Mouse (Mus musculus): Measurements from ENCODE around the gene Txn1. TPM values are rescaled to one million over a fixed set of nuclear protein-coding genes. Genes with fewer than 3 reads are reported as not detected.

Gene Txn1
- polyA plus RNA-seq, 1 experiment from 2014 or later, result 292 TPM

DNA sequence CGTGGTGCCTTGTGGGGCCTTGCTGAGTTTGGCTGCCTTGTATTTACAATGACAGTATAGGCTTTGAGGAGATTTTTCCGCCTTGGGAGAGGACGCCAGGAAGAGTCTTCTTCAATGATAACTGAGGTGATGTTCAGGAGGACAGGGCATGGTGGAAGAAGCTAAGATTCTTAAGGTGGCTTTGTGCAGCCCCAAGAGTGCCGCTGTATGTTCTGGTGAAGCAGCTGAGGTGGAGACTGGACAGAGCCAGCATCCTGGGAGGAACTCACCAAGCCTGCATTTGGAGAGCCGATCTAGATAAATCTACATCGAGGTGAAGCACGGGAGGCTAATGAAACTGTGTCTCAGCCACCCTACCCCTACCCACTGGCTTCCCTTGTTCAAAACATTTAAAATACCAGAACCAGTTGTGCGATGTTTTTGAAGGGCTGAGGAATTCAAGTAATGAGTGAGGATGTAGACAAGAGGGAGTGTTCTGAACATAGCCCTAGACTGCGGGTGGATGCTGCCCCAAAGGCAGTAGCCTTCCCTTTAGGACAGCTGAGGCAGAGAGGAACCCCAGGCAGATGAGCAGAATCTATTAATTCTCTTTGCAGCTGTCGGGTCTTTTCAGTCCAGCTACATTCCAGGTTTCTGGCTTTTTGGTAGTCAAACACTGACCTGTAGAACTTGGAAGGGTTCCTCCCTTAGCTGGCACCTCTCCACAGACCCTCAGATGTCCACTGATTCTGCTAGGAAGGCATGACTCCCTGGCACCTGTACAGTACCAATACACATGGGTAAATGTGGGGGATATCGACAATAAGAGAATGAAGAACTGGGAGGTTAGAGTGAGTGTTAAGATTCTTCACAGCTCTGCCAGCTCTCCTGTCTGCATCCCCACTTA is 1.2 kb upstream of the Txn1 start:
- Histone ChIP-seq H3K27me3 (replicated peaks) (no peaks in the 10 kb centered on the region), H3K4me2 (peak overlapping the region; percentile 84), H3K4me1 (peaks cover 32% of the 10 kb centered on the region), H3K4me3 (peak overlapping the region; percentile 92), H3K9me3 (no peaks in the 10 kb centered on the region), H3K36me3 (peaks cover 2% of the 10 kb centered on the region; the same call in 1 of the 2 replicates), H3K27ac (replicated peaks) (peak overlapping the region; percentile 99), H3K9ac (peak overlapping the region; percentile 84)
- WGBS, result 42% methylated on average over 11 of the region's 11 CpGs
- no peak for ATAC-seq (ENCODE audit: extremely low read depth, insufficient number of reproducible peaks, low FRiP score, low TSS enrichment)

DNA sequence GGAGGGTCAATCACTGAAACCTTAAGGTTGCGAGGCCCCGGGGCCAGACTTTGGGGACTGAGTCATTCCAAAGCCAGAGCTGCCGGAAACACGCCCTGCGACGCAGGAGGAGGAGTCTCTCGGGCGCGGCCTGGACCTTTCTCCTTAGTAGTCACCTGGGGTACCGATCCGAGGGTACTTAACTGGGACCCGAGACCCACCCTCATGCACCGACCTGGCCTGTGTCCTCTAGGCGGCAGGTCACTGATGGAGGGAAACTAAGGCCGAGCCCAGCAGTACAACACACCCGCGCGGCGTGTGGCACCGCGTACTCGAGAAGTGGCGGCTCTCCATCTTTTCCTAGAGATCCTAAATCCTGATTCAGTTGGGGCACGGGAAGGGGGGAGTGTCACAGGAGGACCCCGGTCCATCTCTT is 660 bp downstream of the Txn1 start:
- WGBS, result under 1% methylated on average over 25 of the region's 25 CpGs
- peak overlapping the region; percentile 94 for H3K9ac ChIP-seq
- peak overlapping the region; percentile 92 for H3K4me3 ChIP-seq
- ATAC-seq (ENCODE audit: extremely low read depth, insufficient number of reproducible peaks, low FRiP score, low TSS enrichment), result no peak
- peak overlapping the region; percentile 99 for H3K27ac ChIP-seq (replicated peaks)
- H3K4me1 ChIP-seq, result peaks cover 32% of the 10 kb centered on the region
- no peaks in the 10 kb centered on the region for H3K27me3 ChIP-seq (replicated peaks)
- H3K4me2 ChIP-seq, result peak overlapping the region; percentile 84
- H3K36me3 ChIP-seq, result peaks cover 21% of the 10 kb centered on the region
- no peaks in the 10 kb centered on the region; the same call in 1 of the 2 replicates for H3K9me3 ChIP-seq

- Histone ChIP-seq H3K36me3 (peaks cover 27% of the 10 kb centered on the region), H3K4me3 (peak overlapping the region; percentile 92), H3K27ac (replicated peaks) (peak overlapping the region; percentile 99), H3K4me2 (peak overlapping the region; percentile 84), H3K9me3 (no peaks in the 10 kb centered on the region; the same call in 1 of the 2 replicates), H3K4me1 (peaks cover 32% of the 10 kb centered on the region), H3K9ac (peak overlapping the region; percentile 94), H3K27me3 (replicated peaks) (no peaks in the 10 kb centered on the region)
- ATAC-seq (ENCODE audit: extremely low read depth, insufficient number of reproducible peaks, low FRiP score, low TSS enrichment), result no peak
- 68% methylated on average over 8 of the region's 8 CpGs for WGBS
These were observed 1.2 kb downstream of the Txn1 start for GRCm38 (mm10) chr4:57954991-57955390.

DNA sequence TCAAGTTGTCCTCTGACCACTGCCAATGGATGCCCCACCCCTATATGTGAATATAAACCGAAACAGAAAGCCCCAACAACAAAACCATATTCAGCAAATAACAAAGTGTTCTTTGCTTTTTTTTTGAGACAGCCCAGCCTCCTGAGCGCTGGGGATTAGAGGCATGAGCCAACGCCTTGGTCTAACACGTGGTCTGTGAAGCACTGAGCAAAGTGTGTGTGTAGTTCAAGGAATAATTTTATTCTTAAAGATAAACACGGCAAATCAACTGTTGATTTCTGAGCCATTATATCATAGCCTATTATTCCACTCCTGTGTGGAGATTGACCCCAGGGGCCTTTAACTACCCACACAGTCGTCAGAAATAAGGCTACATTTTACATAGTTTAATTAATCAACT is 1.6 kb downstream of the Txn1 start:
- Histone ChIP-seq H3K4me3 (peak overlapping the region; percentile 92), H3K9me3 (no peaks in the 10 kb centered on the region; the same call in 1 of the 2 replicates)

DNA sequence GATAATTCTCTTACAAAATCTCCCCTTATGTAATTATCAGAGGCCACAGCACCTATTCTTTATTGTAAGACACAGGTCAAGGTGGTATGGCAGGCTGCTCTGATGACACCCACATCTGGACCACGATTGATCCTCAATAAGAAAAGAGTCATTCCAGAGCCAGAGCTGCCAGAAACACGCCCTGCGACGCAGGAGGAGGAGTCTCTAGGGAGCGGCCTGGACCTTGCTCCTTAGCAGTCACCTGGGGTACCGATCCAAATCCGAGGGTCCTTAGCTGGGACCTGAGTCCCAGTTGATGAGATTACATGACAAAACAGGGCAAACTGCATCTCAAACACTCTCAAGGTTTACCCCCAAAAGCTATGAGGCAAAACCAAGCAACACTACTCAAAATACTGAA is 2.4 kb downstream of the Txn1 start:
- H3K9me3 ChIP-seq, result no peaks in the 10 kb centered on the region; the same call in 1 of the 2 replicates
- no peak overlapping the region for H3K9ac ChIP-seq
- no peak overlapping the region for H3K27ac ChIP-seq (replicated peaks)
- H3K36me3 ChIP-seq, result peaks cover 39% of the 10 kb centered on the region
- no peak overlapping the region for H3K4me2 ChIP-seq
- 94% methylated on average over 7 of the region's 7 CpGs for WGBS
- no peaks in the 10 kb centered on the region for H3K27me3 ChIP-seq (replicated peaks)
- no peak for ATAC-seq (ENCODE audit: extremely low read depth, insufficient number of reproducible peaks, low FRiP score, low TSS enrichment)
- no peak overlapping the region for H3K4me3 ChIP-seq
- peaks cover 32% of the 10 kb centered on the region for H3K4me1 ChIP-seq

More for the DNA sequence above, 1.6 kb downstream of the Txn1 start:
- H3K4me2 ChIP-seq, result peak overlapping the region; percentile 84
- no peak for ATAC-seq (ENCODE audit: extremely low read depth, insufficient number of reproducible peaks, low FRiP score, low TSS enrichment)
- peaks cover 32% of the 10 kb centered on the region for H3K4me1 ChIP-seq
- 77% methylated on average over 6 of the region's 6 CpGs for WGBS
- H3K27ac ChIP-seq (replicated peaks), result 0 out of 2 replicates have a peak overlapping the region, but pooled peaks have one; percentile 99
- no peaks in the 10 kb centered on the region for H3K27me3 ChIP-seq (replicated peaks)
- H3K36me3 ChIP-seq, result peaks cover 31% of the 10 kb centered on the region
- peak overlapping the region; percentile 94; the same call in 1 of the 2 replicates for H3K9ac ChIP-seq

DNA sequence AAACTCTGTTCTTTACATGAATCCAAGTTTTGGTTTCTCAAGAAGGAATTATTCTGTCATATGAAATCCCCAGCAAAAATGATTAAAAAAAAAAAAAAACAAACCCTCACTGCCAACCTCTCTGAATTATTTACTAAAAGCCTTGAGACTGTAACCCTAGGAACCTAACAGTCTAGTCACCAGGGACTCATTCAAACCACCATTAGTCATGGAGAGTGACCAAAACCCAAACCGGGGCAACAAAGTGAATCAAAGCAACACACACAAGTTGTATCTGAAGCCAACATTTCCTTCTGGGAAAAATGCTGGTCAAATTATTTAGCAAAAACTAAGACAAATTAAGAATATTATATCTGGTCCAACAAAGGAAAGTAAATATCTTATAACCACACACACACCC is 3.3 kb downstream of the Txn1 start:
- no peak overlapping the region for H3K4me3 ChIP-seq
- H3K27ac ChIP-seq (replicated peaks), result no peak overlapping the region
- H3K4me1 ChIP-seq, result peaks cover 36% of the 10 kb centered on the region
- H3K9ac ChIP-seq, result no peak overlapping the region
- ATAC-seq (ENCODE audit: extremely low read depth, insufficient number of reproducible peaks, low FRiP score, low TSS enrichment), result no peak
- no peak overlapping the region for H3K4me2 ChIP-seq
- H3K36me3 ChIP-seq, result peaks cover 48% of the 10 kb centered on the region
- H3K9me3 ChIP-seq, result no peaks in the 10 kb centered on the region; the same call in 1 of the 2 replicates
- H3K27me3 ChIP-seq (replicated peaks), result no peaks in the 10 kb centered on the region
- 84% methylated on average over 1 of the region's 1 CpGs for WGBS

GRCm38 (mm10) chr4:57952416-57952815 is 3.8 kb downstream of the Txn1 start:
- H3K9me3 ChIP-seq, result no peaks in the 10 kb centered on the region; the same call in 1 of the 2 replicates
- no peak for ATAC-seq (ENCODE audit: extremely low read depth, insufficient number of reproducible peaks, low FRiP score, low TSS enrichment)
- H3K4me1 ChIP-seq, result peaks cover 36% of the 10 kb centered on the region
- H3K36me3 ChIP-seq, result peaks cover 53% of the 10 kb centered on the region
- no peak overlapping the region for H3K4me2 ChIP-seq
- WGBS, result 91% methylated on average over 3 of the region's 3 CpGs
- H3K27ac ChIP-seq (replicated peaks), result no peak overlapping the region
- no peaks in the 10 kb centered on the region for H3K27me3 ChIP-seq (replicated peaks)
- no peak overlapping the region for H3K9ac ChIP-seq
- no peak overlapping the region for H3K4me3 ChIP-seq

GRCm38 (mm10) chr4:57949866-57950265 is 6.3 kb downstream of the Txn1 start:
- no peak overlapping the region for H3K4me2 ChIP-seq
- no peak overlapping the region for H3K27ac ChIP-seq (replicated peaks)
- no peak overlapping the region for H3K4me3 ChIP-seq
- H3K36me3 ChIP-seq, result peaks cover 76% of the 10 kb centered on the region
- no peaks in the 10 kb centered on the region for H3K27me3 ChIP-seq (replicated peaks)
- H3K4me1 ChIP-seq, result peaks cover 24% of the 10 kb centered on the region
- H3K9ac ChIP-seq, result no peak overlapping the region
- H3K9me3 ChIP-seq, result no peaks in the 10 kb centered on the region; the same call in 1 of the 2 replicates
- 91% methylated on average over 6 of the region's 6 CpGs for WGBS
- no peak for ATAC-seq (ENCODE audit: extremely low read depth, insufficient number of reproducible peaks, low FRiP score, low TSS enrichment)

GRCm38 (mm10) chr4:57947476-57947875 is 8.7 kb downstream of the Txn1 start:
- Histone ChIP-seq H3K9ac (no peak overlapping the region), H3K4me1 (peaks cover 9% of the 10 kb centered on the region; the same call in 1 of the 2 replicates), H3K27ac (replicated peaks) (no peak overlapping the region), H3K27me3 (replicated peaks) (no peaks in the 10 kb centered on the region), H3K36me3 (peaks cover 98% of the 10 kb centered on the region), H3K4me2 (no peak overlapping the region), H3K4me3 (no peak overlapping the region), H3K9me3 (no peaks in the 10 kb centered on the region; the same call in 1 of the 2 replicates)
- WGBS, result 92% methylated on average over 4 of the region's 4 CpGs
- ATAC-seq (ENCODE audit: extremely low read depth, insufficient number of reproducible peaks, low FRiP score, low TSS enrichment), result no peak

DNA sequence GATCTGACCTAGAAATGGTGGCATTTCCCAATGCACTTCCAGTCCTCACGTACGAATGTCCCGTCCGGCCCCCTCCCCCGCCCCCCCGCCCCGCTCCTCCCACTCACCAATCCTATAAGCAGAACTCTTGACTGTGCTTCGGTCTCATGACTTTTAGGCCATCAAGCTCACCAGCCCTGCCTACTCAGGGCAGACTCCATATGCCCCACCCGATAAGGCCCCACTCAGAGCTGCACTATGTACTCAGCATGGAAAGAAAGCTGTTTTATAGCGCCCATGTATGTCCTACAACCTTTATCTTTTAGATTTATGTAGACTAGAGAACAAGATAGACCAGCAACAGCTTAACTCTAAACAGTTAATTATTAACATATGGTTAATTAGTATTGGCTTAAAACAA is 9.2 kb downstream of the Txn1 start:
- peaks cover 9% of the 10 kb centered on the region; the same call in 1 of the 2 replicates for H3K4me1 ChIP-seq
- H3K27ac ChIP-seq (replicated peaks), result no peak overlapping the region
- H3K4me3 ChIP-seq, result no peak overlapping the region
- no peak overlapping the region for H3K4me2 ChIP-seq
- ATAC-seq (ENCODE audit: extremely low read depth, insufficient number of reproducible peaks, low FRiP score, low TSS enrichment), result no peak
- no peaks in the 10 kb centered on the region for H3K27me3 ChIP-seq (replicated peaks)
- 79% methylated on average over 10 of the region's 10 CpGs for WGBS
- no peak overlapping the region for H3K9ac ChIP-seq
- no peaks in the 10 kb centered on the region; the same call in 1 of the 2 replicates for H3K9me3 ChIP-seq
- peaks cover 97% of the 10 kb centered on the region for H3K36me3 ChIP-seq

- Histone ChIP-seq H3K9ac (no peak overlapping the region), H3K4me2 (no peak overlapping the region), H3K9me3 (no peaks in the 10 kb centered on the region), H3K36me3 (peaks cover 56% of the 10 kb centered on the region), H3K27ac (replicated peaks) (no peak overlapping the region), H3K4me1 (peaks cover 5% of the 10 kb centered on the region; the same call in 1 of the 2 replicates), H3K27me3 (replicated peaks) (no peaks in the 10 kb centered on the region), H3K4me3 (no peak overlapping the region)
- no peak for ATAC-seq (ENCODE audit: extremely low read depth, insufficient number of reproducible peaks, low FRiP score, low TSS enrichment)
- WGBS, result 84% methylated on average over 2 of the region's 2 CpGs
These were observed 13.3 kb downstream of the Txn1 start for GRCm38 (mm10) chr4:57942892-57943291.

Data from heart, embryonic 13.5 days (tissue).